Mouse (Mus musculus) E14TG2a.4 (cell line): ENCODE results near the gene Gm43064.

ENCODE experiments used
- CTCF ChIP-seq: conservative IDR thresholded peaks from 2 replicates; pipeline ENCODE4 v1.5.1; 2014; ENCODE audit warnings: low read length
- NANOG ChIP-seq: IDR thresholded peaks from 2 replicates; pipeline ENCODE4 v1.6.1; 2014; ENCODE audit warnings: borderline replicate concordance, low read length, mixed read lengths
- POU5F1 ChIP-seq: IDR thresholded peaks from 2 replicates; pipeline ENCODE4 v1.6.1; 2014; ENCODE audit warnings: low read length, borderline replicate concordance

DNA sequence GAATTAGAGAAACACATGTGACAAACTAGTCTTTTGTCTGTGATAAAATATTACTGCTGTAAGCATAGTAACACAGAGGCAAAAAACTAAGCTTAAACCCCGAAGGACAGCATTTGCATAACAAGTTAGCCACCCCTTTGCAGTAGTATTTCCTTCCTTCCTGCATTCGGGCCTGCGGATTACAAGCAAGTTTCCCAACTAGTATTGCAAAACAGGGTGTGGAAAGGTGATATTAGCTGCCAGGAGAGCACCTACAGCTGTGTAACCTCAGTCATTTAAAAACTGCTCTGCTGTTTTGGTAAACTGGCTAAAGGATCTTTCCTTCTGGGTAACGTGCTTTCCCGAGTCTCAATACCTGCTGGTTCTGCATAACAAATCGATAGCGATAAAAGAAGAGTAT is 22.1 kb upstream of the Gm43064 start:
- TF ChIP-seq CTCF (no peak), NANOG (no peak), POU5F1 (peak; percentile 16; the same call in 1 of the 2 replicates)
